Mouse (Mus musculus): Measurements from ENCODE around the gene Nid1. TPM values are rescaled to one million over a fixed set of nuclear protein-coding genes. Genes with fewer than 3 reads are reported as not detected.
"Not testable (repeated sequence)": the region's sequence is repeated elsewhere in the genome, so short reads cannot be mapped to it uniquely, and the experiment has no call there.

The Nid1 gene
- polyA plus RNA-seq, 1 experiment from 2014 or later = 36.2 TPM

GRCm38 (mm10) chr13:13446711-13447443 is 9.5 kb downstream of the Nid1 start:
- H3K36me3 ChIP-seq (ENCODE audit: control insufficient read depth, insufficient read depth, low read length) = not testable (repeated sequence)

GRCm38 (mm10) chr13:13449981-13450380 is 12.6 kb downstream of the Nid1 start:
- H3K27me3 ChIP-seq (ENCODE audit: control insufficient read depth, insufficient read depth, low read length); H3K4me2 ChIP-seq (replicated peaks; ENCODE audit: low read depth); ATAC-seq (ENCODE audit: low FRiP score, low TSS enrichment); H3K4me3 ChIP-seq (ENCODE audit: low read depth, low read length); H3K9ac ChIP-seq (ENCODE audit: low read length); H3K9me3 ChIP-seq (ENCODE audit: control insufficient read depth, low read length); H3K27ac ChIP-seq (replicated peaks); H3K36me3 ChIP-seq (ENCODE audit: control insufficient read depth, insufficient read depth, low read length); DNase-seq (ENCODE audit: low spot score); H3K4me1 ChIP-seq (replicated peaks; ENCODE audit: control insufficient read depth, insufficient read depth): not testable (repeated sequence)
- 73% methylated on average over 12 of the region's 12 CpGs for WGBS
- peak; percentile 25; the same call in 1 of the 2 replicates for TF ChIP-seq CTCF (IDR thresholded peaks at IDR 0.05; ENCODE audit: low read depth)

More at GRCm38 (mm10) chr13:13446711-13447443, 9.5 kb downstream of the Nid1 start:
- DNase-seq (ENCODE audit: low spot score); H3K9me3 ChIP-seq (ENCODE audit: control insufficient read depth, low read length); H3K4me1 ChIP-seq (replicated peaks; ENCODE audit: control insufficient read depth, insufficient read depth); H3K4me2 ChIP-seq (replicated peaks; ENCODE audit: low read depth); H3K27me3 ChIP-seq (ENCODE audit: control insufficient read depth, insufficient read depth, low read length); H3K9ac ChIP-seq (ENCODE audit: low read length); ATAC-seq (ENCODE audit: low FRiP score, low TSS enrichment); H3K27ac ChIP-seq (replicated peaks); H3K4me3 ChIP-seq (ENCODE audit: low read depth, low read length): not testable (repeated sequence)
- WGBS = 50% methylated on average over 4 of the region's 4 CpGs

- not testable (repeated sequence) for H3K36me3 ChIP-seq (ENCODE audit: control insufficient read depth, insufficient read depth, low read length); H3K4me2 ChIP-seq (replicated peaks; ENCODE audit: low read depth); H3K9me3 ChIP-seq (ENCODE audit: control insufficient read depth, low read length); DNase-seq (ENCODE audit: low spot score); H3K4me1 ChIP-seq (replicated peaks; ENCODE audit: control insufficient read depth, insufficient read depth); H3K27me3 ChIP-seq (ENCODE audit: control insufficient read depth, insufficient read depth, low read length); H3K4me3 ChIP-seq (ENCODE audit: low read depth, low read length); ATAC-seq (ENCODE audit: low FRiP score, low TSS enrichment); H3K27ac ChIP-seq (replicated peaks); H3K9ac ChIP-seq (ENCODE audit: low read length)
- 56% methylated on average over 1 of the region's 1 CpGs for WGBS
These were observed 13.6 kb downstream of the Nid1 start for GRCm38 (mm10) chr13:13450931-13451330.

GRCm38 (mm10) chr13:13453332-13453731 is 16.0 kb downstream of the Nid1 start:
- not testable (repeated sequence) for DNase-seq (ENCODE audit: low spot score); ATAC-seq (ENCODE audit: low FRiP score, low TSS enrichment); H3K9ac ChIP-seq (ENCODE audit: low read length); H3K36me3 ChIP-seq (ENCODE audit: control insufficient read depth, insufficient read depth, low read length); H3K4me2 ChIP-seq (replicated peaks; ENCODE audit: low read depth); H3K4me1 ChIP-seq (replicated peaks; ENCODE audit: control insufficient read depth, insufficient read depth); H3K27me3 ChIP-seq (ENCODE audit: control insufficient read depth, insufficient read depth, low read length); H3K4me3 ChIP-seq (ENCODE audit: low read depth, low read length); H3K27ac ChIP-seq (replicated peaks); H3K9me3 ChIP-seq (ENCODE audit: control insufficient read depth, low read length)
- 91% methylated on average over 6 of the region's 6 CpGs for WGBS

- not testable (repeated sequence) for H3K9me3 ChIP-seq (ENCODE audit: control insufficient read depth, low read length); H3K4me2 ChIP-seq (replicated peaks; ENCODE audit: low read depth); H3K36me3 ChIP-seq (ENCODE audit: control insufficient read depth, insufficient read depth, low read length); H3K27ac ChIP-seq (replicated peaks); H3K9ac ChIP-seq (ENCODE audit: low read length); ATAC-seq (ENCODE audit: low FRiP score, low TSS enrichment); H3K27me3 ChIP-seq (ENCODE audit: control insufficient read depth, insufficient read depth, low read length); DNase-seq (ENCODE audit: low spot score); H3K4me3 ChIP-seq (ENCODE audit: low read depth, low read length); H3K4me1 ChIP-seq (replicated peaks; ENCODE audit: control insufficient read depth, insufficient read depth)
- 88% methylated on average over 7 of the region's 7 CpGs for WGBS
These were observed 16.9 kb downstream of the Nid1 start for GRCm38 (mm10) chr13:13454249-13454648.

- DNase-seq (ENCODE audit: low spot score); H3K9me3 ChIP-seq (ENCODE audit: control insufficient read depth, low read length); ATAC-seq (ENCODE audit: low FRiP score, low TSS enrichment); H3K36me3 ChIP-seq (ENCODE audit: control insufficient read depth, insufficient read depth, low read length); H3K4me1 ChIP-seq (replicated peaks; ENCODE audit: control insufficient read depth, insufficient read depth); H3K27me3 ChIP-seq (ENCODE audit: control insufficient read depth, insufficient read depth, low read length); H3K27ac ChIP-seq (replicated peaks); H3K4me3 ChIP-seq (ENCODE audit: low read depth, low read length); H3K9ac ChIP-seq (ENCODE audit: low read length); H3K4me2 ChIP-seq (replicated peaks; ENCODE audit: low read depth): not testable (repeated sequence)
- WGBS = 32% methylated on average over 7 of the region's 9 CpGs
These were observed 18.5 kb downstream of the Nid1 start for GRCm38 (mm10) chr13:13455632-13456492.

All from stomach, postnatal 0 days (tissue).